Mouse (Mus musculus) retina, postnatal 1 day (tissue): ENCODE data around the gene Slc9b1.

ENCODE experiments used
- DNase-seq: peaks from one replicate; pipeline ENCODE4 v3.0.0-alpha.2; 2012

Slc9b1 gene

GRCm38 (mm10) chr3:135439651-135440050 lies 91.8 kb downstream of the Slc9b1 start:
- DNase-seq: peak; percentile 7

- peak; percentile 28 for DNase-seq
Measured at GRCm38 (mm10) chr3:135440221-135440620, 92.4 kb downstream of the Slc9b1 start.

- peak; percentile 6 for DNase-seq
Measured at GRCm38 (mm10) chr3:135440621-135441020, 92.8 kb downstream of the Slc9b1 start.

- no peak for DNase-seq
Measured at GRCm38 (mm10) chr3:135444930-135445329, 97.1 kb downstream of the Slc9b1 start.
